ENCODE assay signal across 8 mouse cellular contexts in genomic region chr1:91251148-91251650, GRCm38 (mm10). TPM values are rescaled to one million over a fixed set of nuclear protein-coding genes. Genes with fewer than 3 reads are reported as not detected.
A peak's percentile ranks its signal among the peaks of the same experiment; 100 is the strongest.
DNase-seq lines count a peak whose midpoint lies in the region; ATAC-seq and TF ChIP-seq lines count a peak whose summit lies in the region.

No protein-coding gene starts in this region.

- peak overlapping the region; percentile 94 to 98 (median 97) for H3K4me3 ChIP-seq in CH12.LX (replicated peaks in 1 of 3; ENCODE audit: low read depth in 2 of 3, low read length in 2 of 3, poor library complexity in 1 of 3)
- H3K4me3 ChIP-seq in forebrain, embryonic 13.5 days = peak overlapping the region; percentile 93
- peak overlapping the region; percentile 98 for H3K4me3 ChIP-seq in kidney, postnatal 0 days (replicated peaks; ENCODE audit: low read depth, low read length)
- peak overlapping the region; percentile 95 for H3K4me3 ChIP-seq in midbrain, embryonic 16.5 days (ENCODE audit: low read depth, low read length)

- no peak for TF ChIP-seq EP300 in CH12.LX (IDR thresholded peaks at IDR 0.05; ENCODE audit: low read length)

- peaks cover 29% of the 10 kb centered on the region for H3K79me2 ChIP-seq in CH12.LX (replicated peaks; ENCODE audit: control insufficient read depth, extremely low read depth, insufficient read depth, poor library complexity, severe bottlenecking)

- 52% methylated on average over 5 of the region's 5 CpGs for WGBS in forebrain, embryonic 13.5 days
- 45% methylated on average over 5 of the region's 5 CpGs for WGBS in kidney, postnatal 0 days
- 48% methylated on average over 5 of the region's 5 CpGs for WGBS in midbrain, embryonic 16.5 days

- no peak for TF ChIP-seq POLR2A in CH12.LX (IDR thresholded peaks at IDR 0.05; ENCODE audit: low read depth, low read length)

- no peak for TF ChIP-seq CTCF in CH12.LX (conservative IDR thresholded peaks at IDR 0.05 in 1 of 2, IDR thresholded peaks at IDR 0.05 in 1 of 2; ENCODE audit: low read depth in 2 of 2, low read length in 2 of 2)
- no peak for TF ChIP-seq CTCF in kidney, postnatal 0 days (IDR thresholded peaks at IDR 0.05; ENCODE audit: low read depth)

- dilution Hi-C loops in CH12.LX (cut with MboI; ENCODE audit: extremely low pct_ligation_motif_present, extremely low pct_unique_long_range_greater_than_20kb, low sequenced_read_pairs) = no loop called here

- ATAC-seq in forebrain, embryonic 13.5 days = no peak
- ATAC-seq in kidney, postnatal 0 days (replicated peaks; ENCODE audit: low FRiP score, low read depth) = no peak
- ATAC-seq in midbrain, embryonic 16.5 days = no peak
- ATAC-seq in frontal cortex, adult (ENCODE audit: low TSS enrichment) = no peak

- H3K4me2 ChIP-seq in CH12.LX (ENCODE audit: insufficient read depth, low read depth, poor library complexity, severe bottlenecking) = peak overlapping the region; percentile 92
- peak overlapping the region; percentile 79 for H3K4me2 ChIP-seq in forebrain, embryonic 13.5 days
- peak overlapping the region; percentile 87 for H3K4me2 ChIP-seq in kidney, postnatal 0 days (ENCODE audit: low read length)
- peak overlapping the region; percentile 82 for H3K4me2 ChIP-seq in midbrain, embryonic 16.5 days (ENCODE audit: low read length)

- no peak for TF ChIP-seq RAD21 in CH12.LX (IDR thresholded peaks at IDR 0.05; ENCODE audit: low read depth, low read length)

- H3K9ac ChIP-seq in CH12.LX (ENCODE audit: insufficient read depth, low read depth) = peak overlapping the region; percentile 75
- peak overlapping the region; percentile 96 for H3K9ac ChIP-seq in forebrain, embryonic 13.5 days
- H3K9ac ChIP-seq in kidney, postnatal 0 days (ENCODE audit: low read depth, low read length) = peak overlapping the region; percentile 95
- peak overlapping the region; percentile 88 for H3K9ac ChIP-seq in midbrain, embryonic 16.5 days (ENCODE audit: low read depth, low read length)

- no peaks in the 10 kb centered on the region for H3K9me3 ChIP-seq in CH12.LX (replicated peaks; ENCODE audit: low read length)
- no peaks in the 10 kb centered on the region for H3K9me3 ChIP-seq in forebrain, embryonic 13.5 days (replicated peaks)
- no peaks in the 10 kb centered on the region for H3K9me3 ChIP-seq in kidney, postnatal 0 days (replicated peaks; ENCODE audit: low read length)
- H3K9me3 ChIP-seq in midbrain, embryonic 16.5 days (replicated peaks; ENCODE audit: control insufficient read depth, low read length, poor library complexity, severe bottlenecking) = no peaks in the 10 kb centered on the region

- peaks cover 0 to 26% of the 10 kb centered on the region in 2 experiments for H3K36me3 ChIP-seq in CH12.LX (replicated peaks in 1 of 2; ENCODE audit: control insufficient read depth in 1 of 2, insufficient read depth in 1 of 2, low read length in 1 of 2)
- peaks cover 8% of the 10 kb centered on the region; the same call in 1 of the 2 replicates for H3K36me3 ChIP-seq in forebrain, embryonic 13.5 days (ENCODE audit: poor library complexity, severe bottlenecking)
- no peaks in the 10 kb centered on the region for H3K36me3 ChIP-seq in kidney, postnatal 0 days (ENCODE audit: insufficient read depth, low read length)
- H3K36me3 ChIP-seq in midbrain, embryonic 16.5 days (ENCODE audit: control insufficient read depth, insufficient read depth, low read length) = no peaks in the 10 kb centered on the region

- H3K27me3 ChIP-seq in CH12.LX (replicated peaks) = no peaks in the 10 kb centered on the region
- no peaks in the 10 kb centered on the region for H3K27me3 ChIP-seq in forebrain, embryonic 13.5 days
- H3K27me3 ChIP-seq in kidney, postnatal 0 days (ENCODE audit: insufficient read depth, low read length) = no peaks in the 10 kb centered on the region
- H3K27me3 ChIP-seq in midbrain, embryonic 16.5 days (ENCODE audit: control insufficient read depth, insufficient read depth, low read depth, low read length) = no peaks in the 10 kb centered on the region

- in situ Hi-C loops in CH12.LX (cut with MboI; ENCODE audit: low pct_ligation_motif_present, low pct_unique_long_range_greater_than_20kb, low sequenced_read_pairs) = no loop called here

- H3K4me1 ChIP-seq in CH12.LX (ENCODE audit: control insufficient read depth in 1 of 2, insufficient read depth in 2 of 2) = peaks cover 3 to 33% of the 10 kb centered on the region in 2 experiments; a peak in 3 of 4 replicates
- peaks cover 23% of the 10 kb centered on the region for H3K4me1 ChIP-seq in forebrain, embryonic 13.5 days
- H3K4me1 ChIP-seq in kidney, postnatal 0 days (replicated peaks; ENCODE audit: insufficient read depth, low read length) = peaks cover 3% of the 10 kb centered on the region; the same call in 1 of the 2 replicates
- peaks cover 26% of the 10 kb centered on the region for H3K4me1 ChIP-seq in midbrain, embryonic 16.5 days (ENCODE audit: control insufficient read depth, insufficient read depth, low read length)

- H3K27ac ChIP-seq in CH12.LX (ENCODE audit: insufficient read depth, low read depth) = no peak overlapping the region
- H3K27ac ChIP-seq in forebrain, embryonic 13.5 days = no peak overlapping the region
- H3K27ac ChIP-seq in kidney, postnatal 0 days = no peak overlapping the region
- no peak overlapping the region for H3K27ac ChIP-seq in midbrain, embryonic 16.5 days (ENCODE audit: low read length)

- peak; percentile 30 for DNase-seq in adrenal gland, postnatal 14 days
- no peak for DNase-seq in adrenal gland, adult 18-20 months (ENCODE audit: low spot score in 2 of 2)
- DNase-seq in CH12.LX (ENCODE audit: extremely low read depth) = peak; percentile 18
- DNase-seq in kidney, postnatal 0 days (ENCODE audit: low spot score) = peak; percentile 6
- DNase-seq in cerebellum, adult 18-20 months = no peak

TF ChIP-seq in CH12.LX, 34 proteins besides CTCF, POLR2A, EP300 and RAD21:
- TF ChIP-seq CHD2 (IDR thresholded peaks at IDR 0.05; ENCODE audit: low read length) = no peak
- TF ChIP-seq NELFE (IDR thresholded peaks at IDR 0.05; ENCODE audit: low read depth, low read length) = no peak
- TF ChIP-seq MAX (IDR thresholded peaks at IDR 0.05; ENCODE audit: low read length) = no peak
- no peak for TF ChIP-seq TBP (conservative IDR thresholded peaks at IDR 0.05; ENCODE audit: low read depth, low read length)
- TF ChIP-seq ETS1 (conservative IDR thresholded peaks at IDR 0.05; ENCODE audit: low read depth, low read length) = no peak
- no peak for TF ChIP-seq TCF12 (IDR thresholded peaks at IDR 0.05; ENCODE audit: low read depth, low read length)
- no peak for TF ChIP-seq ZMIZ1 (IDR thresholded peaks at IDR 0.05; ENCODE audit: low read depth, low read length)
- no peak for TF ChIP-seq SMC3 (IDR thresholded peaks at IDR 0.05; ENCODE audit: low read depth, low read length)
- TF ChIP-seq IRF4 (IDR thresholded peaks at IDR 0.05; ENCODE audit: low read depth, low read length) = no peak
- TF ChIP-seq USF1 (IDR thresholded peaks at IDR 0.05; ENCODE audit: low read depth, low read length) = no peak
- no peak for TF ChIP-seq MAZ (IDR thresholded peaks at IDR 0.05; ENCODE audit: low read depth, low read length)
TF ChIP-seq in CH12.LX: peak in this region for 0.

RNA-seq across cellular contexts. Expression of gene Ube2f, which starts 1.1 kb away (rescaled TPM):
- total RNA-seq in adrenal gland, postnatal 14 days (2021) = 70.5 and 85.1 TPM in 2 replicates
- 100 to 1,000 TPM in 1 of 2 experiments, 10 to 100 TPM in 1; 92.7 to 117 TPM for total RNA-seq in adrenal gland, adult 18-20 months (2021)
- total RNA-seq in CH12.LX (2012; rRNA removed) = 30.3 and 35.6 TPM in 2 replicates
- total RNA-seq in CH12.LX (2014; rRNA removed) = 58.1 and 58.8 TPM in 2 replicates
- 69.3 and 70.5 TPM in 2 replicates for polyA plus RNA-seq in CH12.LX (2012; ENCODE audit: insufficient read length, low read depth)
- 81.3 and 82.6 TPM in 2 replicates for polyA plus RNA-seq in forebrain, embryonic 13.5 days (2015; fragmentation: Nextera tagmentation; extraction: Ambion mirVana)
- polyA plus RNA-seq in kidney, postnatal 0 days (2015; fragmentation: Nextera tagmentation; extraction: Ambion mirVana) = 67.3 and 68.6 TPM in 2 replicates
- 57.0 and 59.6 TPM in 2 replicates for polyA plus RNA-seq in midbrain, embryonic 16.5 days (2015; fragmentation: Nextera tagmentation; extraction: Ambion mirVana)

RNA-seq across cellular contexts. Expression of gene Scly, which starts 46.9 kb away (rescaled TPM):
- 19.2 and 22.6 TPM in 2 replicates for total RNA-seq in adrenal gland, postnatal 14 days (2021)
- total RNA-seq in adrenal gland, adult 18-20 months (2021) = 10 to 100 TPM; 25.7 to 37.2 TPM
- total RNA-seq in CH12.LX (2012; rRNA removed) = 25.6 and 31.9 TPM in 2 replicates
- 15.8 and 21.3 TPM in 2 replicates for total RNA-seq in CH12.LX (2014; rRNA removed)
- 66.6 and 71.2 TPM in 2 replicates for polyA plus RNA-seq in CH12.LX (2012; ENCODE audit: insufficient read length, low read depth)
- 10.0 and 10.9 TPM in 2 replicates for polyA plus RNA-seq in forebrain, embryonic 13.5 days (2015; fragmentation: Nextera tagmentation; extraction: Ambion mirVana)
- polyA plus RNA-seq in kidney, postnatal 0 days (2015; fragmentation: Nextera tagmentation; extraction: Ambion mirVana) = 23.7 and 28.4 TPM in 2 replicates
- 11.2 and 12.1 TPM in 2 replicates for polyA plus RNA-seq in midbrain, embryonic 16.5 days (2015; fragmentation: Nextera tagmentation; extraction: Ambion mirVana)

Comparison
In these comparisons a context has a peak if more than half of its experiments do, and no peak if none do; other contexts are left out.
1. DNase-seq: peak in adrenal gland, postnatal 14 days (single experiment), CH12.LX (single experiment) and kidney, postnatal 0 days (single experiment); none in adrenal gland, adult 18-20 months (0 of 2) and cerebellum, adult 18-20 months (0 of 2).
2. Peak in every context shown above with its lines, with median percentiles within 50 percentile points of each other: H3K4me2 ChIP-seq, H3K4me3 ChIP-seq and H3K9ac ChIP-seq.